Mouse (Mus musculus) lung, embryonic 14.5 days (tissue): ENCODE results near the gene Irx3. TPM values are rescaled to one million over a fixed set of nuclear protein-coding genes. Genes with fewer than 3 reads are reported as not detected.
A peak's percentile ranks its signal among the peaks of the same experiment; 100 is the strongest.

Experiments
- ATAC-seq: fragments of 200-750 bp; cut with Nextera tagmentation; 2 replicates; pipeline ENCODE4 v1.8.0; 2017; ENCODE audit warnings: mild to moderate bottlenecking, moderate TSS enrichment, moderate library complexity; ENCODE audit not compliant: insufficient read depth
- DNase-seq: peaks from one replicate; pipeline ENCODE4 v3.0.0-alpha.2; 2015
- H3K27ac ChIP-seq: fragments of 300-500 bp; sonication (generic); 2 replicates; pipeline ENCODE4 v1.5.1; 2014; ENCODE audit warnings: low read depth, mild to moderate bottlenecking, moderate library complexity
- H3K27me3 ChIP-seq: fragments of 300-500 bp; sonication (generic); 2 replicates; pipeline ENCODE4 v1.6.1; 2014; ENCODE audit warnings: low read length, control low read depth; ENCODE audit not compliant: insufficient read depth
- H3K36me3 ChIP-seq: fragments of 300-500 bp; sonication (generic); 2 replicates; pipeline ENCODE4 v1.6.1; 2014; ENCODE audit warnings: control low read depth; ENCODE audit not compliant: insufficient read depth
- H3K4me1 ChIP-seq: fragments of 300-500 bp; sonication (generic); 2 replicates; pipeline ENCODE4 v1.6.1; 2014; ENCODE audit warnings: antibody characterized with exemption, control low read depth; ENCODE audit not compliant: insufficient read depth
- H3K4me2 ChIP-seq: fragments of 300-500 bp; sonication (generic); 2 replicates; pipeline ENCODE4 v1.6.1; 2014; ENCODE audit warnings: mild to moderate bottlenecking
- H3K4me3 ChIP-seq: fragments of 300-500 bp; sonication (generic); 2 replicates; pipeline ENCODE4 v1.5.1; 2014; ENCODE audit warnings: low read depth, low read length
- H3K9ac ChIP-seq: fragments of 300-500 bp; sonication (generic); 2 replicates; pipeline ENCODE4 v1.6.1; 2014
- H3K9me3 ChIP-seq: fragments of 300-500 bp; sonication (generic); 2 replicates; pipeline ENCODE4 v1.6.1; 2016; ENCODE audit warnings: low read depth, low read length, control low read depth
- CTCF ChIP-seq: IDR thresholded peaks from 2 replicates; pipeline ENCODE4 v1.5.1; 2016; ENCODE audit warnings: antibody characterized with exemption, low read depth
- WGBS: fragments of 180-500 bp; shearing (Covaris S2); extraction: QIAGEN DNeasy Blood & Tissue Kit; methylation state at CpG from one replicate; pipeline ENCODE4 v1.1.7; 2014; 5-methylcytosine and 5-hydroxymethylcytosine counted together
- polyA plus RNA-seq: library from polyadenylated mRNA; unstranded; fragments of >200 nt; fragmentation: Nextera tagmentation; extraction: Ambion mirVana; gene quantifications from 2 replicates; pipeline ENCODE4 v1.2.1, GENCODE M21; 2014

Gene Irx3
- 25.5 and 29.9 TPM in 2 replicates for polyA plus RNA-seq

- ATAC-seq (peak; percentile 71), DNase-seq (peak; percentile 87)
- 0 out of 2 replicates have a peak, but pooled peaks cover 4% of the 10 kb centered on the region for H3K36me3 ChIP-seq
- H3K9ac ChIP-seq, result peak within 1 kb of the TSS; percentile 89
- H3K9me3 ChIP-seq, result no peaks in the 10 kb centered on the region
- H3K27me3 ChIP-seq, result peaks cover 98% of the 10 kb centered on the region
- peak within 1 kb of the TSS; percentile 85 for H3K4me2 ChIP-seq
- peak within 1 kb of the TSS; percentile 66 for H3K4me3 ChIP-seq
- H3K27ac ChIP-seq, result peak within 1 kb of the TSS; percentile 98
- under 1% methylated on average over 33 of the region's 33 CpGs for WGBS
- H3K4me1 ChIP-seq, result no peaks in the 10 kb centered on the region
- TF ChIP-seq CTCF, result peak; percentile 16; the same call in 1 of the 2 replicates
Measured at GRCm38 (mm10) chr8:91801839-91802238, at the start of gene Irx3. Gene Irx3, minus strand, starts transcription at chr8:91802067.

- H3K9me3 ChIP-seq, result no peaks in the 10 kb centered on the region
- no peak for TF ChIP-seq CTCF
- H3K9ac ChIP-seq, result no peak overlapping the region
- H3K4me2 ChIP-seq, result no peak overlapping the region
- DNase-seq (no peak), ATAC-seq (no peak)
- 48% methylated on average over 10 of the region's 10 CpGs for WGBS
- no peak overlapping the region for H3K4me3 ChIP-seq
- no peaks in the 10 kb centered on the region for H3K36me3 ChIP-seq
- H3K4me1 ChIP-seq, result no peaks in the 10 kb centered on the region
- H3K27me3 ChIP-seq, result no peaks in the 10 kb centered on the region
- no peak overlapping the region for H3K27ac ChIP-seq
Measured at GRCm38 (mm10) chr8:91851359-91851758, 49.5 kb upstream of the Irx3 start.

GRCm38 (mm10) chr8:91849984-91850383 is 48.1 kb upstream of the Irx3 start:
- ATAC-seq (no peak), DNase-seq (no peak)
- Histone ChIP-seq H3K27me3 (no peaks in the 10 kb centered on the region), H3K36me3 (no peaks in the 10 kb centered on the region), H3K9ac (no peak overlapping the region), H3K27ac (no peak overlapping the region), H3K9me3 (no peaks in the 10 kb centered on the region), H3K4me3 (no peak overlapping the region), H3K4me1 (no peaks in the 10 kb centered on the region), H3K4me2 (no peak overlapping the region)
- no peak for TF ChIP-seq CTCF
- WGBS, result 85% methylated on average over 6 of the region's 6 CpGs

GRCm38 (mm10) chr8:91849529-91849928 is 47.7 kb upstream of the Irx3 start:
- no peak overlapping the region for H3K9ac ChIP-seq
- H3K4me3 ChIP-seq, result no peak overlapping the region
- H3K27me3 ChIP-seq, result no peaks in the 10 kb centered on the region
- no peaks in the 10 kb centered on the region for H3K4me1 ChIP-seq
- TF ChIP-seq CTCF, result no peak
- DNase-seq (no peak), ATAC-seq (no peak)
- 75% methylated on average over 8 of the region's 8 CpGs for WGBS
- no peaks in the 10 kb centered on the region for H3K36me3 ChIP-seq
- H3K9me3 ChIP-seq, result no peaks in the 10 kb centered on the region
- H3K27ac ChIP-seq, result no peak overlapping the region
- H3K4me2 ChIP-seq, result no peak overlapping the region

- DNase-seq, result no peak
- 66% methylated on average over 3 of the region's 3 CpGs for WGBS
- Histone ChIP-seq H3K36me3 (no peaks in the 10 kb centered on the region), H3K9me3 (no peaks in the 10 kb centered on the region), H3K4me3 (no peak overlapping the region), H3K27me3 (no peaks in the 10 kb centered on the region), H3K27ac (no peak overlapping the region), H3K4me2 (no peak overlapping the region), H3K4me1 (no peaks in the 10 kb centered on the region), H3K9ac (no peak overlapping the region)
- no peak for TF ChIP-seq CTCF
- ATAC-seq, result no peak
Measured at GRCm38 (mm10) chr8:91845641-91846040, 43.8 kb upstream of the Irx3 start.

GRCm38 (mm10) chr8:91837131-91837530 is 35.3 kb upstream of the Irx3 start:
- 0 out of 2 replicates have a peak, but pooled peaks cover 5% of the 10 kb centered on the region for H3K27me3 ChIP-seq
- WGBS, result 48% methylated on average over 1 of the region's 1 CpGs
- no peak overlapping the region for H3K4me2 ChIP-seq

GRCm38 (mm10) chr8:91836685-91837084 is 34.8 kb upstream of the Irx3 start:
- H3K9ac ChIP-seq, result no peak overlapping the region
- H3K4me2 ChIP-seq, result no peak overlapping the region
- no peaks in the 10 kb centered on the region for H3K4me1 ChIP-seq
- WGBS, result 44% methylated on average over 9 of the region's 9 CpGs
- no peak for TF ChIP-seq CTCF
- DNase-seq, result no peak
- no peak overlapping the region for H3K27ac ChIP-seq
- no peak for ATAC-seq
- H3K27me3 ChIP-seq, result 0 out of 2 replicates have a peak, but pooled peaks cover 5% of the 10 kb centered on the region
- no peaks in the 10 kb centered on the region for H3K9me3 ChIP-seq
- H3K4me3 ChIP-seq, result no peak overlapping the region
- H3K36me3 ChIP-seq, result no peaks in the 10 kb centered on the region

More at GRCm38 (mm10) chr8:91837131-91837530, 35.3 kb upstream of the Irx3 start:
- Histone ChIP-seq H3K9ac (no peak overlapping the region), H3K4me3 (no peak overlapping the region), H3K36me3 (no peaks in the 10 kb centered on the region), H3K27ac (no peak overlapping the region), H3K4me1 (no peaks in the 10 kb centered on the region), H3K9me3 (no peaks in the 10 kb centered on the region)
- no peak for ATAC-seq
- no peak for DNase-seq
- TF ChIP-seq CTCF, result no peak
